Mouse (Mus musculus) embryonic facial prominence, embryonic 10.5 days (tissue): ENCODE measurements at regions not wholly inside any gene's neighbourhood (a gene's known extent, or its start where the extent isn't known, plus 50 kb on each side); places are given as distances from the start of the nearest gene placed in this dataset.
"Not testable (repeated sequence)": the region's sequence is repeated elsewhere in the genome, so short reads cannot be mapped to it uniquely, and the experiment has no call there.

Experiments used
- DNase-seq: peaks from one replicate; pipeline ENCODE4 v3.0.0-alpha.2; 2017; ENCODE audit warnings: low spot score
- H3K27ac ChIP-seq: fragments of 300-500 bp; sonication (generic); replicated peaks from 2 replicates; pipeline ENCODE4 v1.5.1; 2016; ENCODE audit warnings: mild to moderate bottlenecking
- H3K27me3 ChIP-seq: fragments of 300-500 bp; sonication (generic); replicated peaks from 2 replicates; pipeline ENCODE4 v1.6.1; 2016; ENCODE audit warnings: low read depth, mild to moderate bottlenecking; ENCODE audit not compliant: poor library complexity, severe bottlenecking
- H3K36me3 ChIP-seq: fragments of 300-500 bp; sonication (generic); replicated peaks from 2 replicates; pipeline ENCODE4 v1.6.1; 2016; ENCODE audit warnings: mild to moderate bottlenecking, moderate library complexity
- H3K4me1 ChIP-seq: fragments of 300-500 bp; sonication (generic); 2 replicates; pipeline ENCODE4 v1.6.1; 2016
- H3K4me3 ChIP-seq: fragments of 300-500 bp; sonication (generic); 2 replicates; pipeline ENCODE4 v1.5.1; 2016; ENCODE audit warnings: mild to moderate bottlenecking, moderate library complexity
- H3K9me3 ChIP-seq: fragments of 300-500 bp; sonication (generic); 2 replicates; pipeline ENCODE4 v1.6.1; 2016; ENCODE audit warnings: mild to moderate bottlenecking
- WGBS: fragments of 180-500 bp; shearing (Covaris S2); methylation state at CpG from one replicate; pipeline ENCODE4 v1.1.7; 2016; 5-methylcytosine and 5-hydroxymethylcytosine counted together

- not testable (repeated sequence) for H3K27me3 ChIP-seq, DNase-seq, H3K4me1 ChIP-seq, H3K9me3 ChIP-seq, H3K36me3 ChIP-seq, H3K27ac ChIP-seq, H3K4me3 ChIP-seq
- WGBS: 95% methylated on average over 16 of the region's 16 CpGs
Measured at GRCm38 (mm10) chr8:118209301-118209700, 74.2 kb upstream of the Cdh13 start.

DNA sequence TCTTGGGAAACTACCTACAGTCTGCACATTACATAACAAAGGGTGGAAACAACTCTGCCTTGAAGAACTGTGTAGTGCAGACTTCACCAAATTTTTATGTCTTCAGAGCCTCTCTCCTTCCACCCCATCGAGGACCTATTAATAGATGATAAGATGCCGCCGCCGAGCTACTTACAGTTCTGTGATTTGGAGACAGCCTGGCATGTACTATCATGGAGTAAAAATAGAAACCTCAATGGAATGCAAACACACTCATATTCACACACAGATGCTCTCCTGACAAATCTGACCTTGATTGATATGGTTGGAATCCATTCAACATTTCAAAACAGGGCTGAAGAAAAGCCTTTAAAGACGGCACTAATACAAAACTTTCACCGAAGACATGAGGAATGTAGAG, 92.7 kb upstream of the Cdh13 start:
- Histone ChIP-seq H3K36me3 (no peaks in the 10 kb centered on the region), H3K9me3 (no peaks in the 10 kb centered on the region), H3K4me3 (no peak overlapping the region), H3K27ac (no peak overlapping the region), H3K4me1 (no peaks in the 10 kb centered on the region), H3K27me3 (no peaks in the 10 kb centered on the region)
- 93% methylated on average over 6 of the region's 6 CpGs for WGBS
- no peak for DNase-seq

DNA sequence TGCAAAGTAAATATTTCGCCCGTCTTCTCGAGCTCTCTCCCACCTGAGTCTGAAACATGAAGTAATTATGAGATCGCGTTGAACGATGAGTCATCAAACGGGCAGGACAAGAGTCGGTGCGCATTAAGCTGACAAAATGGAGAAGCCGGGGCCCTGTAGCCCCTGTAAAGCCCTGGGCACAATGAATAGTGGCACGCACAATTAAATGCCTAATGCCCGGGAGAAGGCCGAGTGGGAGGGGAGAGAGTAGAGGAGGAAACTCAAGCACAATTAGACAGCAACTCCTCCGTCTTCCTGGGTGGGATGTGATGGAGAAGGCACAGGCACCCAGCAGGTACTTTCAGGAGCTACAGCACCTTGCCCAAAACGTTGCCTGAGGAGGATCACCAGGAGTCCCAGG, 94.3 kb upstream of the Cdh13 start:
- Histone ChIP-seq H3K4me1 (no peaks in the 10 kb centered on the region), H3K27ac (no peak overlapping the region), H3K27me3 (no peaks in the 10 kb centered on the region), H3K9me3 (no peaks in the 10 kb centered on the region), H3K4me3 (no peak overlapping the region), H3K36me3 (no peaks in the 10 kb centered on the region)
- WGBS: 86% methylated on average over 15 of the region's 15 CpGs
- no peak for DNase-seq

DNA sequence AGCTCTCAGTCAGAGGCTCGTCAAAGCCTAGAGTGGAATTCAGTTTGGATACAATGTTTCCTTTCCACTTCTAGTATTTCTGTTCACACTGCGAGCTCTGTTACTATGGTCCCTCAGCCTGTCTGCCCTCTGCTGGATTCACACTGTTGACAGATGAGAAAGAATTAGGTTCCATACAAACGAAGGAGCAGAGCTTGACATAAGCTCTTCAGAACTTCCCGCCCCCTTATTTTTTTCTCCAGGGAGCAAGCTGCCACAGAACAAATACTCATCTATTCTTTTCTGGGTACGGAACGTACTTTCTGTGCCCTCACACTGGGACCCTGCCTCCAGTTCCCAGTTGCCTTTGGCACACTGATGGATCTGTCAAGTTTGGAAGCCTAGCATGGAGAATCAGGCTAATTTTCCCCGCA, 114.5 kb upstream of the Cdh13 start:
- 50% methylated on average over 7 of the region's 7 CpGs for WGBS
- no peak for DNase-seq
- no peaks in the 10 kb centered on the region for H3K36me3 ChIP-seq
- H3K27ac ChIP-seq: no peak overlapping the region
- H3K4me1 ChIP-seq: peaks cover 8% of the 10 kb centered on the region; the same call in 1 of the 2 replicates
- no peaks in the 10 kb centered on the region for H3K27me3 ChIP-seq
- no peaks in the 10 kb centered on the region for H3K9me3 ChIP-seq
- H3K4me3 ChIP-seq: no peak overlapping the region

GRCm38 (mm10) chr8:118162171-118162570, 121.4 kb upstream of the Cdh13 start:
- Histone ChIP-seq H3K27me3 (no peaks in the 10 kb centered on the region), H3K27ac (no peak overlapping the region), H3K36me3 (no peaks in the 10 kb centered on the region), H3K4me1 (no peaks in the 10 kb centered on the region), H3K9me3 (no peaks in the 10 kb centered on the region), H3K4me3 (no peak overlapping the region)
- 90% methylated on average over 10 of the region's 10 CpGs for WGBS
- no peak for DNase-seq

GRCm38 (mm10) chr8:118147359-118148205, 136.0 kb upstream of the Cdh13 start:
- 77% methylated on average over 10 of the region's 10 CpGs for WGBS
- H3K27ac ChIP-seq: no peak overlapping the region

GRCm38 (mm10) chr8:118144546-118144945, 139.0 kb upstream of the Cdh13 start:
- DNase-seq: no peak
- Histone ChIP-seq H3K4me1 (peaks cover 3% of the 10 kb centered on the region; the same call in 1 of the 2 replicates), H3K27me3 (no peaks in the 10 kb centered on the region), H3K36me3 (no peaks in the 10 kb centered on the region), H3K27ac (no peak overlapping the region), H3K4me3 (no peak overlapping the region), H3K9me3 (no peaks in the 10 kb centered on the region)
- 89% methylated on average over 5 of the region's 5 CpGs for WGBS

More at GRCm38 (mm10) chr8:118147359-118148205, 136.0 kb upstream of the Cdh13 start:
- Histone ChIP-seq H3K27me3 (no peaks in the 10 kb centered on the region), H3K9me3 (no peaks in the 10 kb centered on the region), H3K4me3 (no peak overlapping the region), H3K36me3 (no peaks in the 10 kb centered on the region), H3K4me1 (peaks cover 3% of the 10 kb centered on the region; the same call in 1 of the 2 replicates)
- DNase-seq: no peak

DNA sequence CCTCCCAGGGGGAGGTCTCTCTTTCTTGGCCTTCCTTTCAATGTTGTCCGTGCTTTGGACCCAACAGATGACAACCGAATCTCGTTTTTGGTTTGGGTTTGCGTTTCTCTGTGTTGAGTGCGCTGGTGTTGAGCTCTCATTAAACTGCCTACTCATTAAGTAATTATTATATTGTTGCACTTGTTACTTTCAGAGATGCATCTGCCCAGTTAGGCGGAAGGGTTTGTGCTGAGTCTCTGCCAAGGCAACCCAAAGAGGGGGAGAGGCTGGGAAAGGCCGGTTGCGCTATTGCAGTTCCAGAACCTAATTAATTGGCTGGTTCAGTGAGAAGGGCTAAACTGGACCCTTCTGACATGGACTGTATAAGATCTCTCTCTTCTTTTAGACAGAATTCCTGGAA, 141.2 kb upstream of the Cdh13 start:
- no peak overlapping the region for H3K4me3 ChIP-seq
- no peak for DNase-seq
- no peaks in the 10 kb centered on the region for H3K27me3 ChIP-seq
- H3K4me1 ChIP-seq: peaks cover 4% of the 10 kb centered on the region; the same call in 1 of the 2 replicates
- 89% methylated on average over 8 of the region's 8 CpGs for WGBS
- H3K36me3 ChIP-seq: no peaks in the 10 kb centered on the region
- H3K9me3 ChIP-seq: no peaks in the 10 kb centered on the region
- H3K27ac ChIP-seq: no peak overlapping the region

DNA sequence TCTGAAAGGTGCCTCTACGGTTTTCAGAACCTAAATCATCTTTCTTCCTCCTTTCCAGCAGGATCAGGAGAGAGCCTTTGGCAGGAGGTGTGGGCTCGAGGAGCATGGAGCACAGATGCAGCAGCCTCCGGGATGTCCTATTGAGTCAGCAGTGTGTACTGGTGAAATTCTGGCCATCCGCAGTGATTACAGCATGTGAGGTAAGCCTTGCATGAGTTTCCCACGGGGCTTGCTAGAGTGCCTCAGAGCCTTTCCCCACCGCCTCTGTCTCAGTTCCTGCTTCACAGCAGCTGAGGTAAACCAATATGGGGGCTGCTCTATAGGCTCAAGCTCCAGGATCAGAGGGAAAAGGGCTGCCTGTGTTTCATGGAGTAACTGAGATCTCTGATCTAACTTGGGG, 143.6 kb upstream of the Cdh13 start:
- WGBS: 77% methylated on average over 6 of the region's 6 CpGs
- Histone ChIP-seq H3K27ac (no peak overlapping the region), H3K9me3 (no peaks in the 10 kb centered on the region), H3K36me3 (no peaks in the 10 kb centered on the region), H3K4me1 (peaks cover 4% of the 10 kb centered on the region; the same call in 1 of the 2 replicates), H3K4me3 (no peak overlapping the region), H3K27me3 (no peaks in the 10 kb centered on the region)
- DNase-seq: no peak

DNA sequence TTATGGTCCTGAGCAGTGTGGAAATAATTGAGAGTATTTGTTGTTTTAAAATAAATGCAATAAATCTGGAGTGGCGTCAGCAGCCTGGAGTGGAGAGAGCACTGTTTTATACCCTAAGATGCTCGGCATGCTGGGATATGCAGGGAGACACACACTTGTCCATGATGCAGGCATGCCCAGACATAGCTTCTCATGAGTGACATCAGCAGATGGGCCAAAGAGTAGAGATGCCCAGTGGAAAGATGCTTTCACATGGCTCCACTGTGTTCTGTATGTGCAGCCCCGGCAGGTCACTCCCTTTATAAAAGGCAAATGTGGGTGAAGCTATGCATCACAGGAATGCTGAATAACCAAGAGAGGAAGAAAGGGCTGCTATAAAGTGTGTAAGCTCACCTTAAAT, 145.7 kb upstream of the Cdh13 start:
- H3K9me3 ChIP-seq: no peaks in the 10 kb centered on the region
- H3K27ac ChIP-seq: no peak overlapping the region
- H3K4me3 ChIP-seq: no peak overlapping the region
- H3K36me3 ChIP-seq: no peaks in the 10 kb centered on the region
- WGBS: 77% methylated on average over 3 of the region's 3 CpGs
- peaks cover 4% of the 10 kb centered on the region; the same call in 1 of the 2 replicates for H3K4me1 ChIP-seq
- no peaks in the 10 kb centered on the region for H3K27me3 ChIP-seq
- DNase-seq: no peak

DNA sequence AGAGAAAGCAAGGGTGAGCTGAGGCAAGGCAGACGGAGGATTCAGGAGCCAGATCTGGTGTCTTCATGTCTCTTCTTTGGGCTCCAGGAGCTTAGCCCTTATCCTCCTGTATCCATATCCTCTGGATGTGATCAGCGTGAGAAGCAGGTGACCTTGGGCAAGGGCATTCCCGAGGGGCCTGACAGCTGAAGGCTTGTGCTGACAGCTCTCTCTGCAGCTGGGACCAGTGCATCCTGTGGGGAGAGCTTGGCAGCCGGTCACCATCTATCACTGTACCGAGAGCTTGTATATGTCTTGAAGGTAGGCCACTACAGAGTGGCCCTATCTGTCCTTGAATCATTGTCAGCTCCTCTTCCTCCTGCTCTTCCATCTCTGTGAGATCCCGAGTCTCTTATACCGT, 158.5 kb upstream of the Cdh13 start:
- no peak overlapping the region for H3K27ac ChIP-seq
- no peaks in the 10 kb centered on the region for H3K9me3 ChIP-seq
- H3K36me3 ChIP-seq: no peaks in the 10 kb centered on the region
- H3K4me1 ChIP-seq: no peaks in the 10 kb centered on the region
- H3K4me3 ChIP-seq: no peak overlapping the region
- 77% methylated on average over 7 of the region's 7 CpGs for WGBS
- no peaks in the 10 kb centered on the region for H3K27me3 ChIP-seq
- DNase-seq: no peak

GRCm38 (mm10) chr8:118114253-118114652, 169.3 kb upstream of the Cdh13 start:
- H3K36me3 ChIP-seq: no peaks in the 10 kb centered on the region
- no peaks in the 10 kb centered on the region for H3K4me1 ChIP-seq
- no peaks in the 10 kb centered on the region for H3K27me3 ChIP-seq
- H3K9me3 ChIP-seq: no peaks in the 10 kb centered on the region
- no peak overlapping the region for H3K27ac ChIP-seq
- H3K4me3 ChIP-seq: no peak overlapping the region
- WGBS: 79% methylated on average over 8 of the region's 8 CpGs
- no peak for DNase-seq

DNA sequence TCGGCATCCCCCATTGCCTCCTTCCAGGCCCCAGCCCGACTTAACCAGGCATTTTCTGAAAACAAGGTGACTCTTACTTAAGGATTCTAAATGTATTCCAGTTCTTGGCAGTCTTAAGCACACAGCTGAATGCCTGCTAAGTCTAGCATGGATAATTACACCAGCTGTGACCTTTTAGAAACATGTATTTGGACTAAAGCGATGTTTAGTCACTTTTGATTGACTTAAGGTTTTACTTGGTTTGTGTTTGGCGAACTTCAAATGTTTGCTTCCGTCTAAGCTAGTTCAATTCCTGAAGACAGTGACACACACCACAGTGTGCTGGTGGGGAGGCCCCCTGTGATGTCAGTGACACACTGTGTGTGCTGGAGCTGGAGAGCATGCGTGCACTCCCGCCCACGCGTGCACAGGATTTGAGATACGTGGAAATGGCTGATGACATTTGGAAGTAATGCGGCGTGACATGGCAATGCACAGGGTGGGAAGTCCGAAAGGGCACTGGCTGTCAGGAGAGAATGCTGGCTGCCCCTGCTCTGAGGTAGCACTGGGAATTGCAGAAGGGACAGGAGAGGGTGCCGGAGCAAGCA, 179.0 kb upstream of the Cdh13 start:
- Histone ChIP-seq H3K27ac (no peak overlapping the region), H3K4me1 (peaks cover 21% of the 10 kb centered on the region), H3K27me3 (peaks cover 20% of the 10 kb centered on the region), H3K4me3 (no peak overlapping the region), H3K9me3 (no peaks in the 10 kb centered on the region), H3K36me3 (no peaks in the 10 kb centered on the region)
- DNase-seq: no peak
- WGBS: 79% methylated on average over 14 of the region's 14 CpGs
